Mouse (Mus musculus): ENCODE results near the gene Itgam. TPM values are rescaled to one million over a fixed set of nuclear protein-coding genes. Genes with fewer than 3 reads are reported as not detected.

Gene Itgam
- polyA plus RNA-seq, 1 experiment from 2014 or later: 0.20 TPM

Other genes starting within 250 kb of the Itgam start
- gene Stx4a, start 238.3 kb upstream of the Itgam start, polyA plus RNA-seq (2014; fragmentation: Nextera tagmentation; extraction: Ambion mirVana): 10.1 and 12.2 TPM in 2 replicates
- gene Stx1b, start 238.1 kb upstream of the Itgam start, polyA plus RNA-seq (2014; fragmentation: Nextera tagmentation; extraction: Ambion mirVana): 6.9 and 8.4 TPM in 2 replicates
- gene Zfp646, start 186.4 kb upstream of the Itgam start, polyA plus RNA-seq (2014; fragmentation: Nextera tagmentation; extraction: Ambion mirVana): 16.0 and 17.4 TPM in 2 replicates
- 20.3 and 24.3 TPM in 2 replicates for gene Zfp668, start 185.8 kb upstream of the Itgam start, polyA plus RNA-seq (2014; fragmentation: Nextera tagmentation; extraction: Ambion mirVana)
- gene Prss53, start 171.7 kb upstream of the Itgam start, polyA plus RNA-seq (2014; fragmentation: Nextera tagmentation; extraction: Ambion mirVana): 0.32 and 0.36 TPM in 2 replicates
- gene Gm21974, start 167.2 kb upstream of the Itgam start, polyA plus RNA-seq (2014; fragmentation: Nextera tagmentation; extraction: Ambion mirVana): not detected in 2 replicates
- 44.6 and 48.6 TPM in 2 replicates for gene Vkorc1, start 167.0 kb upstream of the Itgam start, polyA plus RNA-seq (2014; fragmentation: Nextera tagmentation; extraction: Ambion mirVana)
- 96.5 and 107 TPM in 2 replicates for gene Bckdk, start 158.6 kb upstream of the Itgam start, polyA plus RNA-seq (2014; fragmentation: Nextera tagmentation; extraction: Ambion mirVana)
- 54.6 and 57.1 TPM in 2 replicates for gene Kat8, start 150.1 kb upstream of the Itgam start, polyA plus RNA-seq (2014; fragmentation: Nextera tagmentation; extraction: Ambion mirVana)
- gene Prss8, start 132.5 kb upstream of the Itgam start, polyA plus RNA-seq (2014; fragmentation: Nextera tagmentation; extraction: Ambion mirVana): 0.78 and 0.86 TPM in 2 replicates
- 9.4 and 9.6 TPM in 2 replicates for gene Prss36, start 115.9 kb upstream of the Itgam start, polyA plus RNA-seq (2014; fragmentation: Nextera tagmentation; extraction: Ambion mirVana)
- gene Fus, start 95.2 kb upstream of the Itgam start, polyA plus RNA-seq (2014; fragmentation: Nextera tagmentation; extraction: Ambion mirVana): 51.6 and 54.4 TPM in 2 replicates
- gene Pycard, start 68.8 kb upstream of the Itgam start, polyA plus RNA-seq (2014; fragmentation: Nextera tagmentation; extraction: Ambion mirVana): 5.5 and 6.7 TPM in 2 replicates
- 0.07 TPM in 1 of 2 replicates, not detected in the other for gene Trim72, start 58.7 kb upstream of the Itgam start, polyA plus RNA-seq (2014; fragmentation: Nextera tagmentation; extraction: Ambion mirVana)
- not detected in 2 replicates for gene Gm49368, start within 50 bp of the Itgam start, polyA plus RNA-seq (2014; fragmentation: Nextera tagmentation; extraction: Ambion mirVana)
- 0.19 TPM in 1 of 2 replicates, not detected in the other for gene Itgax, start 66.9 kb downstream of the Itgam start, polyA plus RNA-seq (2014; fragmentation: Nextera tagmentation; extraction: Ambion mirVana)
- gene Itgad, start 91.7 kb downstream of the Itgam start, polyA plus RNA-seq (2014; fragmentation: Nextera tagmentation; extraction: Ambion mirVana): not detected in 2 replicates
- not detected in 2 replicates for gene Cox6a2, start 143.7 kb downstream of the Itgam start, polyA plus RNA-seq (2014; fragmentation: Nextera tagmentation; extraction: Ambion mirVana)
- 5.8 and 7.1 TPM in 2 replicates for gene Armc5, start 174.7 kb downstream of the Itgam start, polyA plus RNA-seq (2014; fragmentation: Nextera tagmentation; extraction: Ambion mirVana)
- 13.7 and 14.2 TPM in 2 replicates for gene 9130023H24Rik, start 175.4 kb downstream of the Itgam start, polyA plus RNA-seq (2014; fragmentation: Nextera tagmentation; extraction: Ambion mirVana)
- gene Tgfb1i1, start 184.2 kb downstream of the Itgam start, polyA plus RNA-seq (2014; fragmentation: Nextera tagmentation; extraction: Ambion mirVana): 32.2 and 34.3 TPM in 2 replicates
- gene Slc5a2, start 203.0 kb downstream of the Itgam start, polyA plus RNA-seq (2014; fragmentation: Nextera tagmentation; extraction: Ambion mirVana): 0.16 TPM in 1 of 2 replicates, not detected in the other
- gene BC017158, start 235.5 kb downstream of the Itgam start, polyA plus RNA-seq (2014; fragmentation: Nextera tagmentation; extraction: Ambion mirVana): 19.1 and 21.0 TPM in 2 replicates